Mouse (Mus musculus): ENCODE results near the gene Kdm6b. TPM values are rescaled to one million over a fixed set of nuclear protein-coding genes. Genes with fewer than 3 reads are reported as not detected.

Gene Kdm6b
- total RNA-seq (2021): 10 to 100 TPM; 41.7 to 42.8 TPM
- long read RNA-seq, experiment 1, partial matches to known transcripts: 5 of 7 reads
- long read RNA-seq, experiment 1, other reads (novel, unspliced or antisense): 1 of 7 reads
- long read RNA-seq, experiment 2, partial matches to known transcripts: 2 of 5 reads
- long read RNA-seq, experiment 2, other reads (novel, unspliced or antisense): 0 of 5 reads

DNA sequence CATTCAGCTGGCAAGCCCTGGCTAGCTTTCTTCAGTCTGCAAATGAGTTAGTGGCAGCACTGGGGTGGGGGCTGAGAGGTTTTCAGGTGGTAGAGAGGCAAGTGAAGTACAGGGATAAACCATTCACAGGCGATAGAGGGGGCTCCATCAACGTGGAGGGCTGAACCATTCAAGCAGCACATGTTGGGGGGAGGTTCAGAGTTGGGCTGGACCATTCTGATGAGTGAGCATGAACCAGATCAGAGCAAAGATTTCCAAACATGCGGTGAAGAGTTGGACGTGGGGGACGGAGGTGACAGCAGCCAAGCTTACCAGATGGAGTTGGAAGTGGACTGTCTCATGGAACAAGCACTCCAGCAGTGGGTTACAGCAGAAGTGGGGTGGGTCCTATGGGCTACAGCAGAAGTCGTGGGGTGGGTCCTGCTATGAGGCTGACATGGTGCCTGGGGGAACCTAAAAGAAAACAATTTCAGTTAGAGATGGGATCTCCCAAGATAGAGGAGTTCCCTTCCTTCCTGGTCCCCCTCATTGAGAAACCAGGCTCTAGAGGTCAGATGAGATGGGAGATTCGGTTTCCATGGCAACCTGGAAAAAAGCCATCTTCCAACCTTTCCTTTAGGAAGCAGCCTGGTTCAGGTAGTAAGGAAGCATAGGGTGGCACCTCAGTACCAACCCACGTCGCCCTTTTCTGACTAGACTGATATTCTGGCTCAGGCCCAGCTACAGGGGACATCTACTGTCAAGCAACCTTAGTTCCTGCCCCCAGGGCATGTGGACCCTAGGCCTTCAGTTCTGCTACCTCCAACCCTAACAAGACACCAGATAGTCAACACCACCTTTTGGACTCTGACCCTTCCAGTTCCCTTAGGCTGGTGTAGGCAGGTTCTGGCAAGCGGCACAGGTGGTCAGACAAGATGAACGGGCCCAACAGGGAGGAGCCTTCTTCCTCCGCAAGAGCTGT lies at the start of gene Kdm6b:
Gene Kdm6b (minus strand): TSS at position 455 of the 961 bp plus-strand sequence.
- peak; percentile 65 to 76 for DNase-seq (ENCODE audit: low spot score in 2 of 2)

DNA sequence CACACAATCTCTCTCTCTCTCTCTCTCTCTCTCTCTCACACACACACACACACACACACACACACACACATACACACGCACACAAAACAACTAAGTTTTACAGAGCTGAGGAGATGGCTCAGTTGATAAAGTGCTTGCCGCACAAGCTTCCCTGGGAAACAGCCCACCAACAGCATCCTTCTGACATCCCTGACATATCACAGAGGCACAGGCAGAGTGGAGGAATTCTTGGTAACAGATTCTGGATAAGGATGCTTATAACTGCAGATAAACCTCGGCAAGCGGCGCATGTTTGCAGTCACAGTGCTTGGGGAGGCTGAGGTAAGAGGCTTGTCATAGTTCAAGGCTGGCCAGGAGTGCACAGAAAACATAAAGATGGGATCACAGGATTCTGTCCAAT lies 48.1 kb upstream of the Kdm6b start:
- DNase-seq (ENCODE audit: low spot score in 2 of 2): no peak

- no peak for DNase-seq (ENCODE audit: low spot score in 2 of 2)
Measured at GRCm38 (mm10) chr11:69459883-69460282, 46.4 kb upstream of the Kdm6b start.

GRCm38 (mm10) chr11:69457006-69457579 lies 43.6 kb upstream of the Kdm6b start:
- DNase-seq (ENCODE audit: low spot score in 2 of 2): peak; percentile 19 to 49

DNA sequence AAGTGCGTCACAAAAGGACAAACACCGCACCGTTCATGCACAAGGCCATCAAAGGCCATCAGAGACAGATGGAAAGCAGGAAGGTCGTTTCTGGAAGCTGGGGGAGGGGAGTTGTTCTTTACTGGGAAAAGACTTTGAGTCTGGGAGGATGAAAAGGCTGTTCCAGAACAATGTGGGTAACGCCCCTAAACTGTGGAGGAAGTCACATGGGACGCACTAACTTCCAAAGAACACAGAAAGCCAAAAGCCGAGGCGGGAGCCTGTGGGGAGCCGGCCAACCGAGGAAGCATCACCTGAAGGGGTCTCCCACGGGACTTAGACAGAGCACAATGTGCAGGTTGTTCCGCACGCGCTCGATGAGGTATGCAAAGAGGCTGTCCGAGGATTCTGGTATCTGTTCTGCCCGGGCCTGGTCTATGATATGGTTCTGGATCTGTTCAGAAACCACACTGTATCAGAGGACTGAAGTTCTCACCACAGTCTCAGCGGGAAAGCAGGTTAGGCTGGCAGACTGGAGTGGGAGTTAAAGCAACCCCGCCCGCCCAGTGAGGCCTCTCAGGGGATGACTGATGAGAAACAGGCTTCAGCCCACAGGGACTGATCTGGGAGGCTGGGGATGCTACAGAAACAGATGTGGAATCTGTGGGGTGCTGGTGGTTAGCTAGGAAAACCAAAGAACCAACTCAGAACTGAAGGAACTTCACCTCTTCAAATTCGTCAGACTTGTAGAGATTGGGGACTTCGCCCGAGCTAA lies 38.8 kb upstream of the Kdm6b start:
- no peak for DNase-seq (ENCODE audit: low spot score in 2 of 2)

DNA sequence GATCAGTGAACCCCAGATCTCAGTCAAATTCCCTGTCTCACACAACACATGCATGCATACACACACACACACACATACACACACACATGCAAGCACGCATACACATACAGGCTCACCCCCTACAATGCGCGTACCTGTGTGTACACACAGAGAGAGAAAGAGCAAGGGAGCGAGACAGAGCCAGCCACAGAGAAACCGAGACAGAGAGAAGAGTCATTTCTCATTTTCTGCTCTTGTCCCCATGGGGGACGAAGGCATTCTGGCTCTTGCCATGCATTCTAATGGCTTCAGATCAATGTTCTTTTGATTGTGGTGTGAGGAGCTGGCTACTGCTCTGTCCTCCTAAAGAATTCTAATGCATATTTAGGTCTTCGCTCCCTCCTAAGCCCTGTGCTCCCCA lies 33.8 kb upstream of the Kdm6b start:
- DNase-seq (ENCODE audit: low spot score in 2 of 2): no peak

- no peak for DNase-seq (ENCODE audit: low spot score in 2 of 2)
Measured at GRCm38 (mm10) chr11:69443328-69443727, 29.9 kb upstream of the Kdm6b start.

- DNase-seq (ENCODE audit: low spot score in 2 of 2): no peak
Measured at GRCm38 (mm10) chr11:69437291-69437690, 23.8 kb upstream of the Kdm6b start.

- DNase-seq (ENCODE audit: low spot score in 2 of 2): no peak
Measured at GRCm38 (mm10) chr11:69433189-69433588, 19.7 kb upstream of the Kdm6b start.

GRCm38 (mm10) chr11:69432640-69432982 lies 19.1 kb upstream of the Kdm6b start:
- DNase-seq (ENCODE audit: low spot score in 2 of 2): no peak

GRCm38 (mm10) chr11:69431829-69432639 lies 18.6 kb upstream of the Kdm6b start:
- DNase-seq (ENCODE audit: low spot score in 2 of 2): peak; percentile 71 to 87

GRCm38 (mm10) chr11:69430631-69431030 lies 17.2 kb upstream of the Kdm6b start:
- no peak for DNase-seq (ENCODE audit: low spot score in 2 of 2)

DNA sequence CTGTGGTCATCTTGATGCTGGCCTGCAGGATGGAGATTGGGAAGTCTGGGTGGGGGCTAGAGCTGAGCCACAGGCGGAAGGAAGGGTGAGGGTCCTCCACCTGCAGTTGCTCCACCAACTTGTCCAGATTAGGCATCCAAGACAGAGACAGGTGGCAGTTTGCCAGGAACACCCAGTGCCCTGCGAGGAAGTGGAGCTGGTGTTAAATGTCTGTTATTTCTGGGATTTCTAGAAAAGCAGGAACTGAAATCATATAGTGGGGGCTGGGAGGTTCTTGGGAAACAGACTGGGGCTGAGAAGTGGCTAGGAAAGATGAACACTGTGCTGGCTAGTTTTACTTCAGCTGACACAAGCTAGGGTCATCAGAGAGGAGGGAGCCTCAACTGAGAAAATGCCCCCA lies 15.8 kb upstream of the Kdm6b start:
- peak in 1 of 2 experiments; percentile 46 for DNase-seq (ENCODE audit: low spot score in 2 of 2)

DNA sequence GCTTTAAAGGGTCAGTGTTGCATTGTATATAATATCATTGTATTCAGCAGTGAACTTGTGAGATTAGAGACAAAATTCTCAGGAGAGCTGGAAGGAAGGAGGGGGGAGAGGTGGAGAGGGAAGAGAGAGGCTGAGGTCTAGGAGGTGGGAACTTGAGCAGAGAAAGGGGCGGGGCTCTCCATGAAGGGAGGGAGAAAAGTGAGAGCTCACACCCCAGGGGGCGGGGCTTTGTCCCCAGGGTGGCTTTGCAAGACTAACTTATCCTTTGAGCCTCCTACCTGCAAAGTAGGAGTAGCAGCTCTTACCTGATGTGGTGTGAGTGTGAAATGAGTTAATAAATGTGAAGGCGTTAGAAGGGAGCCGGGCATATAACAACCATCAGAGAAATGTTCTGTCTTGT lies 15.3 kb upstream of the Kdm6b start:
- no peak for DNase-seq (ENCODE audit: low spot score in 2 of 2)

- no peak for DNase-seq (ENCODE audit: low spot score in 2 of 2)
Measured at GRCm38 (mm10) chr11:69426246-69426645, 12.8 kb upstream of the Kdm6b start.

DNA sequence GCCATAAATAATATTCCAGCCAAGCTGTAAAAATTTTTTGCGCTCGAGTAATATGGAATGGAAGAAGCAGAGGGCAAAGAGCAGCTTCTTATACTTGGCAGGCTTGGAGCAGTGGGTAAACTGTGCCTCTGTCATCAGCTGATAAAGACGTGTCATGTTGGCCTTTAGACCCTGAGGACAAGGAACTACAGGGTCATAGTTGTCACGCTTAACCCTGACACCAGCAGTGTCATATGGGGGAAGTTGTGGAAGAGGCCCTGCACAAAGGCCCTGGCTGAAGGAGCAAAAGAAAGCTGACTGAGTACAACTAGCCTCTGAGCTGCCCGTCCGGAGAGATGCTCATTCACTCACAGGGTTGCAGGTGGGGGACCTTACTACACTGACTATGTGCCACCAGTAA lies 10.4 kb upstream of the Kdm6b start:
- no peak for DNase-seq (ENCODE audit: low spot score in 2 of 2)

- no peak for DNase-seq (ENCODE audit: low spot score in 2 of 2)
Measured at GRCm38 (mm10) chr11:69422842-69423241, 9.4 kb upstream of the Kdm6b start.

- no peak for DNase-seq (ENCODE audit: low spot score in 2 of 2)
Measured at GRCm38 (mm10) chr11:69421131-69421977, 7.9 kb upstream of the Kdm6b start.

GRCm38 (mm10) chr11:69420554-69421000 lies 7.1 kb upstream of the Kdm6b start:
- no peak for DNase-seq (ENCODE audit: low spot score in 2 of 2)

Measured in layer of hippocampus, postnatal 14 days (tissue).